Mouse (Mus musculus): ENCODE results near the gene Cmtm4. TPM values are rescaled to one million over a fixed set of nuclear protein-coding genes. Genes with fewer than 3 reads are reported as not detected.

The Cmtm4 gene
- polyA plus RNA-seq, 1 experiment, result 25.6 TPM

DNA sequence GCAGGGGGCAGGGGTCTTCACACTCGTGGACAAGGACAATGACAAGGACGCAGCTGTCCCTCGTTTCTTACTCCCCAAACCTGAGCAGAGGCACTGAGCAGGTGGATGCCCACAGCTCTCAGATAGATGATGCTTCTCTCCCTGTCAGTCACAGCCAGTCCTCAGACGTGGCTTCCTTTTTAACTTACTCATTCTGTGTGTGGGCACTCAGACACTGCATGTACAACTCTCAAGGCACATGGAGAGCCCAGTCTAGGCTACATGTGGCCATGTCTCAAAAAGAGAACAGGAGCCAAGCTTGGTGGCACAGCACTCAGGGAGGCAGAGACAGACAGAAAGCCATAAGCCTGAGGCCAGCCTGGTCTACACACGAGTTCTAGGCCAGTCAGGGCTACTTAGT lies 19.6 kb downstream of the Cmtm4 start:
- H3K36me3 ChIP-seq (ENCODE audit: control insufficient read depth, insufficient read depth, low read length), result no peaks in the 10 kb centered on the region
- 48% methylated on average over 5 of the region's 5 CpGs for WGBS
- no peaks in the 10 kb centered on the region for H3K27me3 ChIP-seq (ENCODE audit: control insufficient read depth, insufficient read depth, low read length)
- H3K4me1 ChIP-seq (ENCODE audit: control insufficient read depth, insufficient read depth, insufficient read length, low read length), result peaks cover 19% of the 10 kb centered on the region
- no peak overlapping the region for H3K4me3 ChIP-seq (ENCODE audit: low read depth, low read length)
- TF ChIP-seq POLR2A (IDR thresholded peaks at IDR 0.05; ENCODE audit: low read depth, low read length), result no peak
- no peak for TF ChIP-seq CTCF (IDR thresholded peaks at IDR 0.05; ENCODE audit: extremely low read depth, insufficient read length, insufficient replicate concordance, low read depth, low read length)
- H3K27ac ChIP-seq (ENCODE audit: insufficient read depth, low read depth, low read length), result peak overlapping the region; percentile 91; the same call in 1 of the 2 replicates

DNA sequence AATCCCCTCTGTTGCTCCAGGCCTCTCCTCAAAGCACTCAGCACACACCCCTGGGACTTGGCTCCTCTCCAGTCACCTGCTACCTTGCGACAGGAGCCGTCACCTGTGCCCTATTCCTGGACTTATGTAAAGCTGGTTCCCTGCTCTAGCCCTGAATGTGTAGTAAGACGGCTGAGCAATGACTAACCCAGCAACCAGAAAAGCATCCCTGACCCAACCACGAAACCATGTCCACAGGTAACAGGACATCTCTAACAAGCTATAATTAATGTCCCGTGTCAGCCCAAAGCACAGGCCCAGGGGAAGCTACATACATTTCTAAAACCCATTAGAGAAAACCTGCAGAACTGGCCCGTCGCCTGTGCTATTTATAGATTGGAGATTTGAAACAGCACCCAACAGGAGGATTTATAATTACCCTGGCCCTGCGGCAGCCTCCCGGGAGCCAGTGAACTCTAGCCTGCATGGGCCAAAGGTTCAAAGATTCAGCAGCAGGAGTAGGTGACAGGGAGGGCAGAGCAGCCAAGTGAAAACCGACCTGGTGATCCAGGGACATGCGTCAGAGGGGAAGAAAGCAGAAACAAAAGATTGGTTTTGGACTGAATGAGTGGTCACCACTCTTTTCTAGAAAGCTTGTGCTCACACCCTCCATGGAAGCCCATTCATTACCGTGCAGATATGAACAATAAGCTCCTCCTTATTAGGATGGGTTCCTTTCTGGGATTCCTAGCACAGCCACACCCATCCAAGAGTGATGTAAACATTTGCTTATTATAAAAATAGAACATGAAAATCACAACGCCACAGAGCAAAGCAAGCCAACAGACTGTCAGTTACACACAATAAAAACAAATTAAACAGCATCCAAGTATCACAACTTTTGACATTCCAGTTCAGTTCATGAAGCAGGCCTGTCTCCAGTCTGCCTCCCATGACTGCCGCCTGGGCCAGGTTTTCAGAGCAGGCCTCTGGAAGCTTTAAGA lies 20.5 kb downstream of the Cmtm4 start:
- WGBS, result 19% methylated on average over 14 of the region's 14 CpGs

DNA sequence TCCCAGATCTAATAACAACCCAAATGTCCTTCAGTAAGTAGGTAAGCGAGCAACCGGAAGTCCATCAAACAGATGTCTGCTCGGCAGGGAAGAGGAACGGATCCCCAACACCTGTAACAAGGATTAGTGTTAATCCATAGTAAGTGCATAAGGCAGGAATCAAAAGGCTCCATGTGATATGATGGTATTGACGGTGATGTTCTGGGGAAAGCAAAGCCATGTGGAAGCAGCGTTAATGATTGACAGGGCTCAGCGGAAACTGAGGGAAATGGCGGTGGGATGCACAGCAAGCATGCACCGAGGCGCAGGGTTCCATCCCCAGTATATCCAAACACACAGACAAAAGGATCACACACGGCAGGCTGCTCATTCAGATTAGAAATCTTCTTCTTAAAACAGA lies 21.3 kb downstream of the Cmtm4 start:
- peaks cover 21% of the 10 kb centered on the region for H3K4me1 ChIP-seq (ENCODE audit: control insufficient read depth, insufficient read depth, insufficient read length, low read length)
- H3K4me3 ChIP-seq (ENCODE audit: low read depth, low read length), result no peak overlapping the region
- peak overlapping the region; percentile 23 for H3K27ac ChIP-seq (ENCODE audit: insufficient read depth, low read depth, low read length)
- H3K27me3 ChIP-seq (ENCODE audit: control insufficient read depth, insufficient read depth, low read length), result no peaks in the 10 kb centered on the region
- H3K36me3 ChIP-seq (ENCODE audit: control insufficient read depth, insufficient read depth, low read length), result no peaks in the 10 kb centered on the region
- WGBS, result 35% methylated on average over 11 of the region's 11 CpGs
- no peak for TF ChIP-seq POLR2A (IDR thresholded peaks at IDR 0.05; ENCODE audit: low read depth, low read length)
- TF ChIP-seq CTCF (IDR thresholded peaks at IDR 0.05; ENCODE audit: extremely low read depth, insufficient read length, insufficient replicate concordance, low read depth, low read length), result no peak

More for the DNA sequence above, 20.5 kb downstream of the Cmtm4 start:
- Histone ChIP-seq H3K4me3 (ENCODE audit: low read depth, low read length) (no peak overlapping the region), H3K4me1 (ENCODE audit: control insufficient read depth, insufficient read depth, insufficient read length, low read length) (peaks cover 19% of the 10 kb centered on the region), H3K36me3 (ENCODE audit: control insufficient read depth, insufficient read depth, low read length) (no peaks in the 10 kb centered on the region), H3K27me3 (ENCODE audit: control insufficient read depth, insufficient read depth, low read length) (no peaks in the 10 kb centered on the region), H3K27ac (ENCODE audit: insufficient read depth, low read depth, low read length) (peak overlapping the region; percentile 91)
- TF ChIP-seq POLR2A (IDR thresholded peaks at IDR 0.05; ENCODE audit: low read depth, low read length), result no peak
- no peak for TF ChIP-seq CTCF (IDR thresholded peaks at IDR 0.05; ENCODE audit: extremely low read depth, insufficient read length, insufficient replicate concordance, low read depth, low read length)

DNA sequence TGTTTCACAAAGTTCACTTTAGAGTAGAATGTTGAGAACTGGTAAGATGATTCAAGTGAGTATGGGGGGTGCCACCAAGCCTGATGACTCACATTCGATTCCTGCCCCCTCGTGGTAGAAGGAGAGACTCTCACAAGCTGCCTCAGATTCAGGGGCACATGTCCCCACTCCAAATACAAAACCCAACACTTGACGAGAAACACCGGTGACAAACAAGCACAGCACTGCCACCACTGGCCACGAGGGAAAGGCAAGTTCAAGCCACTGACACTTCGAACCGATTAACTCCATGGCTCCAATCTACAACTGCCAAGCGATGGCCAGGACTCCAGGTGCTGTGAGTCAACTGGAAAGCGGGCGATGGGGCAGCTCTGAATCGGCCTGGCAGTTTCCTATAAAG lies 21.8 kb downstream of the Cmtm4 start:
- Histone ChIP-seq H3K4me1 (ENCODE audit: control insufficient read depth, insufficient read depth, insufficient read length, low read length) (peaks cover 21% of the 10 kb centered on the region), H3K27me3 (ENCODE audit: control insufficient read depth, insufficient read depth, low read length) (no peaks in the 10 kb centered on the region), H3K27ac (ENCODE audit: insufficient read depth, low read depth, low read length) (peak overlapping the region; percentile 23), H3K36me3 (ENCODE audit: control insufficient read depth, insufficient read depth, low read length) (no peaks in the 10 kb centered on the region), H3K4me3 (ENCODE audit: low read depth, low read length) (no peak overlapping the region)
- TF ChIP-seq CTCF (IDR thresholded peaks at IDR 0.05; ENCODE audit: extremely low read depth, insufficient read length, insufficient replicate concordance, low read depth, low read length) (no peak), POLR2A (IDR thresholded peaks at IDR 0.05; ENCODE audit: low read depth, low read length) (no peak)
- 34% methylated on average over 11 of the region's 11 CpGs for WGBS

DNA sequence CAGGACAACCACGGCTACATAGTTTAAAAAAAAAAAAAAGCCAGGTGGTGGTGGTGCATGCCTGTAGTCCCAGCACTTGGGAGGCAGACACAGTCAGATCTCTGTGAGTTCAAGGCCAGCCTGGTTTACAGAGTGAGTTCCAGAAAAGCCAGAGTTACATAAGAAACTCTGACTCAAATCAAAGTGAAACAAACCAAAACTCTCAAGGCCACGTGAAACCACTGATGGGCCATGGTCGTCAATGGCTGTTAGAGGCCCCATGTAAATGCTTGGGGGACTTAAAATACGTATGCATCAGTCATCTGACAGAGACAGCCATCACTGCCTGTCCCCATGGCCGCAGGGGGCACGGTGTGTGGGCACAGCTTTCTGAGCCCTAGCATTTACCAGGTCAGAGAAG lies 24.5 kb downstream of the Cmtm4 start:
- WGBS, result 86% methylated on average over 6 of the region's 6 CpGs
- no peaks in the 10 kb centered on the region for H3K36me3 ChIP-seq (ENCODE audit: control insufficient read depth, insufficient read depth, low read length)
- TF ChIP-seq CTCF (IDR thresholded peaks at IDR 0.05; ENCODE audit: extremely low read depth, insufficient read length, insufficient replicate concordance, low read depth, low read length) (no peak), POLR2A (IDR thresholded peaks at IDR 0.05; ENCODE audit: low read depth, low read length) (no peak)
- H3K27me3 ChIP-seq (ENCODE audit: control insufficient read depth, insufficient read depth, low read length), result no peaks in the 10 kb centered on the region
- H3K27ac ChIP-seq (ENCODE audit: insufficient read depth, low read depth, low read length), result no peak overlapping the region
- H3K4me1 ChIP-seq (ENCODE audit: control insufficient read depth, insufficient read depth, insufficient read length, low read length), result peaks cover 20% of the 10 kb centered on the region
- H3K4me3 ChIP-seq (ENCODE audit: low read depth, low read length), result no peak overlapping the region

DNA sequence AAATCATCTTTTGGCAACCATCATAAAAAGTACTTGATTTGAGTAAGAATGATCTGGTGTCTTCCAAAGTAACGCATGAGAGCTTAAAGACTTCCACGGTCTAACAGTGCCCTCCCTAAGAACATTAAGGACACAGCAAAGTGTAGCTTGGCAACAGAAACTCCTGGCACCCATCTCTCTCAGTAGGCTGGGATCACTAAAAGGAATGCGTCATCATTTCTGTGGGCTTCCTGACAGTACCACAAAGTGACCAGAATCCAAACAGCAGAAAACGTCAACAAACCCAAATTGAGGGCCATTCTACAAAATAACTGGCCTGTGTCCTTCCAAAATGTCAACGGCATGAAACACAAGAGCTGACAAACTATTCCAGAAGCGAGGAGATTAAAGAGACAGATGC lies 25.5 kb downstream of the Cmtm4 start:
- TF ChIP-seq POLR2A (IDR thresholded peaks at IDR 0.05; ENCODE audit: low read depth, low read length), result no peak
- TF ChIP-seq CTCF (IDR thresholded peaks at IDR 0.05; ENCODE audit: extremely low read depth, insufficient read length, insufficient replicate concordance, low read depth, low read length), result no peak
- Histone ChIP-seq H3K27ac (ENCODE audit: insufficient read depth, low read depth, low read length) (no peak overlapping the region), H3K27me3 (ENCODE audit: control insufficient read depth, insufficient read depth, low read length) (no peaks in the 10 kb centered on the region), H3K36me3 (ENCODE audit: control insufficient read depth, insufficient read depth, low read length) (no peaks in the 10 kb centered on the region), H3K4me1 (ENCODE audit: control insufficient read depth, insufficient read depth, insufficient read length, low read length) (peaks cover 14% of the 10 kb centered on the region), H3K4me3 (ENCODE audit: low read depth, low read length) (no peak overlapping the region)
- WGBS, result 74% methylated on average over 6 of the region's 6 CpGs

DNA sequence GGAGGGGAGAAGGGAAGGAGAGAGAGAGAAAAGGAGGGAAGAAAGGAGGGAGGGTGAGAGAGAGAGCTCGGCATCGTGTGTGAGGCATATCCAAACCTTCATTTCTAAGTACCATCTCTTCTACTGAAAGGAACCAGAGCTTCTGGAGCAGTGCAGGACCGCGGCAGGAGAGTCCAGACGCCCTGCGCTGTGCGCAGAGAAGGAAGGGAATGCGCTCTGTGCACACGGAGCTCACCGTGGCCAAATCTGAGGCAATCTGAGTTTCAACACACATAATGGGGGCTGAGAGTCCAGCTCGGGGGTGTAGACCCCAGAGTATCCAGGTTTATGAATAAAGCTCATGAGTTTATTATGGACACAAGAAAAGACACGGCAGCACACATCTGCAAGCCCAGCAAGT lies 26.0 kb downstream of the Cmtm4 start:
- 72% methylated on average over 12 of the region's 12 CpGs for WGBS
- Histone ChIP-seq H3K27me3 (ENCODE audit: control insufficient read depth, insufficient read depth, low read length) (no peaks in the 10 kb centered on the region), H3K4me3 (ENCODE audit: low read depth, low read length) (no peak overlapping the region), H3K36me3 (ENCODE audit: control insufficient read depth, insufficient read depth, low read length) (no peaks in the 10 kb centered on the region), H3K4me1 (ENCODE audit: control insufficient read depth, insufficient read depth, insufficient read length, low read length) (peaks cover 11% of the 10 kb centered on the region), H3K27ac (ENCODE audit: insufficient read depth, low read depth, low read length) (no peak overlapping the region)
- TF ChIP-seq CTCF (IDR thresholded peaks at IDR 0.05; ENCODE audit: extremely low read depth, insufficient read length, insufficient replicate concordance, low read depth, low read length) (no peak), POLR2A (IDR thresholded peaks at IDR 0.05; ENCODE audit: low read depth, low read length) (no peak)
